Mouse (Mus musculus) heart, embryonic 14.5 days (tissue): ENCODE measurements around the gene Zfp512b. TPM values are rescaled to one million over a fixed set of nuclear protein-coding genes. Genes with fewer than 3 reads are reported as not detected.

Source experiments
- ATAC-seq: fragments of 200-750 bp; cut with Nextera tagmentation; 2 replicates; pipeline ENCODE4 v1.8.0; 2017; ENCODE audit warnings: low read depth, moderate TSS enrichment; ENCODE audit not compliant: insufficient number of reproducible peaks, insufficient read depth, low FRiP score
- H3K27ac ChIP-seq, 2 experiments: fragments of 200-500 bp in 1 of 2; fragments of 300-500 bp in 1 of 2; sonication (generic) in 1 of 2; replicated peaks in 1 of 2; 2 replicates each; pipeline ENCODE4 v1.5.1; 2012 to 2014; ENCODE audit warnings: low read depth in 2 of 2, low read length in 2 of 2, control low read depth in 1 of 2, mild to moderate bottlenecking in 1 of 2, mixed read lengths in 1 of 2; ENCODE audit not compliant: control insufficient read depth in 1 of 2, insufficient read depth in 1 of 2
- H3K27me3 ChIP-seq: fragments of 300-500 bp; sonication (generic); 2 replicates; pipeline ENCODE4 v1.6.1; 2014; ENCODE audit warnings: mild to moderate bottlenecking, low read length, control low read depth; ENCODE audit not compliant: control insufficient read depth, insufficient read depth
- H3K36me3 ChIP-seq: fragments of 300-500 bp; sonication (generic); 2 replicates; pipeline ENCODE4 v1.6.1; 2014; ENCODE audit warnings: mild to moderate bottlenecking, control low read depth, low read length, mixed read lengths; ENCODE audit not compliant: control insufficient read depth, insufficient read depth
- H3K4me1 ChIP-seq, 2 experiments: fragments of 200-500 bp in 1 of 2; fragments of 300-500 bp in 1 of 2; sonication (generic) in 1 of 2; 2 replicates each; pipeline ENCODE4 v1.6.1; 2012 to 2014; ENCODE audit warnings: low read length in 2 of 2, control low read depth in 1 of 2, mixed read lengths in 1 of 2; ENCODE audit not compliant: control insufficient read depth in 2 of 2, insufficient read depth in 2 of 2
- H3K4me2 ChIP-seq: fragments of 300-500 bp; sonication (generic); 2 replicates; pipeline ENCODE4 v1.6.1; 2014; ENCODE audit warnings: mild to moderate bottlenecking, low read length
- H3K4me3 ChIP-seq, 2 experiments: fragments of 200-500 bp in 1 of 2; fragments of 300-500 bp in 1 of 2; sonication (generic) in 1 of 2; 2 replicates each; pipeline ENCODE4 v1.5.1; 2012 to 2014; ENCODE audit warnings: low read length in 2 of 2, mild to moderate bottlenecking in 2 of 2, control low read depth in 1 of 2, low read depth in 1 of 2, moderate library complexity in 1 of 2; ENCODE audit not compliant: control insufficient read depth in 1 of 2, insufficient read depth in 1 of 2
- H3K9ac ChIP-seq: fragments of 300-500 bp; sonication (generic); 2 replicates; pipeline ENCODE4 v1.6.1; 2014; ENCODE audit warnings: mild to moderate bottlenecking, low read length
- H3K9me3 ChIP-seq: fragments of 300-500 bp; sonication (generic); 2 replicates; pipeline ENCODE4 v1.6.1; 2016; ENCODE audit warnings: low read length, control low read depth; ENCODE audit not compliant: control insufficient read depth
- WGBS: fragments of 180-500 bp; shearing (Covaris S2); extraction: QIAGEN DNeasy Blood & Tissue Kit; methylation state at CpG from one replicate; pipeline ENCODE4 v1.1.7; 2014; 5-methylcytosine and 5-hydroxymethylcytosine counted together
- polyA plus RNA-seq: library from polyadenylated mRNA; unstranded; fragments of >200 nt; fragmentation: Nextera tagmentation; extraction: Ambion mirVana; gene quantifications from 2 replicates; pipeline ENCODE4 v1.2.1, GENCODE M21; 2014

Zfp512b gene
- polyA plus RNA-seq, 1 experiment from 2014 or later: 32.0 TPM

- Histone ChIP-seq H3K27me3 (no peaks in the 10 kb centered on the region), H3K27ac (no peak overlapping the region), H3K9me3 (no peaks in the 10 kb centered on the region), H3K9ac (no peak overlapping the region), H3K4me2 (no peak overlapping the region), H3K4me3 (no peak overlapping the region), H3K36me3 (peaks cover 73% of the 10 kb centered on the region), H3K4me1 (peaks cover 4 to 13% of the 10 kb centered on the region in 2 experiments; a peak in 3 of 4 replicates)
- ATAC-seq: no peak
- 89% methylated on average over 11 of the region's 11 CpGs for WGBS
Measured at GRCm38 (mm10) chr2:181588229-181588780, 4.3 kb downstream of the Zfp512b start.

GRCm38 (mm10) chr2:181587796-181588195 is 4.8 kb downstream of the Zfp512b start:
- WGBS: 83% methylated on average over 6 of the region's 6 CpGs
- no peaks in the 10 kb centered on the region for H3K27me3 ChIP-seq
- no peak overlapping the region for H3K9ac ChIP-seq
- H3K4me3 ChIP-seq: no peak overlapping the region
- H3K36me3 ChIP-seq: peaks cover 77% of the 10 kb centered on the region
- H3K4me1 ChIP-seq: peaks cover 4 to 9% of the 10 kb centered on the region in 2 experiments; a peak in 3 of 4 replicates
- H3K27ac ChIP-seq: no peak overlapping the region
- H3K9me3 ChIP-seq: no peaks in the 10 kb centered on the region
- no peak for ATAC-seq
- H3K4me2 ChIP-seq: no peak overlapping the region

- H3K27ac ChIP-seq: no peak overlapping the region
- H3K4me1 ChIP-seq: peaks cover 0 to 7% of the 10 kb centered on the region in 2 experiments; a peak in 2 of 4 replicates
- peaks cover 77% of the 10 kb centered on the region for H3K36me3 ChIP-seq
- H3K4me3 ChIP-seq: no peak overlapping the region
- no peak overlapping the region for H3K4me2 ChIP-seq
- no peak for ATAC-seq
- WGBS: 97% methylated on average over 3 of the region's 3 CpGs
- H3K9ac ChIP-seq: no peak overlapping the region
- H3K9me3 ChIP-seq: no peaks in the 10 kb centered on the region
- H3K27me3 ChIP-seq: no peaks in the 10 kb centered on the region
Measured at GRCm38 (mm10) chr2:181586124-181586523, 6.5 kb downstream of the Zfp512b start.

- Histone ChIP-seq H3K4me3 (no peak overlapping the region), H3K27ac (no peak overlapping the region), H3K9me3 (no peaks in the 10 kb centered on the region), H3K27me3 (no peaks in the 10 kb centered on the region), H3K36me3 (peaks cover 75% of the 10 kb centered on the region), H3K4me2 (no peak overlapping the region), H3K4me1 (peaks cover 4 to 7% of the 10 kb centered on the region in 2 experiments; a peak in 3 of 4 replicates), H3K9ac (no peak overlapping the region)
- ATAC-seq: no peak
- 87% methylated on average over 5 of the region's 5 CpGs for WGBS
Measured at GRCm38 (mm10) chr2:181585506-181585905, 7.1 kb downstream of the Zfp512b start.

- no peaks in the 10 kb centered on the region for H3K9me3 ChIP-seq
- no peak within 1 kb of the TSS for H3K9ac ChIP-seq
- no peak within 1 kb of the TSS for H3K27ac ChIP-seq
- H3K27me3 ChIP-seq: no peaks in the 10 kb centered on the region
- H3K36me3 ChIP-seq: peaks cover 65% of the 10 kb centered on the region
- ATAC-seq: no peak
- peaks cover 7 to 15% of the 10 kb centered on the region in 2 experiments for H3K4me1 ChIP-seq
- H3K4me3 ChIP-seq: no peak within 1 kb of the TSS
- WGBS: 94% methylated on average over 4 of the region's 4 CpGs
- H3K4me2 ChIP-seq: no peak within 1 kb of the TSS
Measured at GRCm38 (mm10) chr2:181584411-181584942, 8.1 kb downstream of the Zfp512b start, which contains the start of gene Uckl1. Uckl1 (minus strand) TSS chr2:181584892.

GRCm38 (mm10) chr2:181583460-181584257 is 8.9 kb downstream of the Zfp512b start:
- WGBS: 83% methylated on average over 3 of the region's 3 CpGs
- Histone ChIP-seq H3K27me3 (no peaks in the 10 kb centered on the region), H3K4me3 (no peak overlapping the region), H3K27ac (no peak overlapping the region), H3K9me3 (no peaks in the 10 kb centered on the region), H3K4me1 (peaks cover 15 to 24% of the 10 kb centered on the region in 2 experiments), H3K4me2 (no peak overlapping the region), H3K9ac (no peak overlapping the region), H3K36me3 (peaks cover 57% of the 10 kb centered on the region)
- ATAC-seq: no peak

GRCm38 (mm10) chr2:181582939-181583338 is 9.7 kb downstream of the Zfp512b start:
- no peak overlapping the region for H3K9ac ChIP-seq
- H3K36me3 ChIP-seq: peaks cover 49% of the 10 kb centered on the region
- H3K27ac ChIP-seq: no peak overlapping the region
- no peaks in the 10 kb centered on the region for H3K27me3 ChIP-seq
- H3K4me2 ChIP-seq: no peak overlapping the region
- no peak overlapping the region for H3K4me3 ChIP-seq
- 75% methylated on average over 1 of the region's 1 CpGs for WGBS
- H3K4me1 ChIP-seq: peaks cover 22 to 31% of the 10 kb centered on the region in 2 experiments
- no peak for ATAC-seq
- no peaks in the 10 kb centered on the region for H3K9me3 ChIP-seq
